Mouse (Mus musculus) layer of hippocampus, postnatal 25 days (tissue): Measurements from ENCODE around the gene Osm. TPM values are rescaled to one million over a fixed set of nuclear protein-coding genes. Genes with fewer than 3 reads are reported as not detected.

Experiments
- DNase-seq, 2 experiments: peaks; one replicate each; pipeline ENCODE4 v3.0.0; 2022; ENCODE audit warnings: mixed read lengths in 2 of 2, low spot score in 1 of 2; ENCODE audit errors: extremely low spot score in 1 of 2
- total RNA-seq, 2 experiments: library from RNA; stranded (reverse); gene quantifications; 2 replicates each; pipeline ENCODE4 v1.2.3; 2021

Osm gene
- total RNA-seq, 2 experiments from 2014 or later: 0.12 TPM; not detected in 1

- no peak for DNase-seq
Observed at GRCm38 (mm10) chr11:4236546-4237067, 387 bp downstream of the Osm start.

- no peak for DNase-seq
Observed at GRCm38 (mm10) chr11:4237389-4237912, 1.2 kb downstream of the Osm start.

- no peak for DNase-seq
Observed at GRCm38 (mm10) chr11:4238167-4238566, 1.9 kb downstream of the Osm start.

GRCm38 (mm10) chr11:4239691-4240090 is 3.5 kb downstream of the Osm start:
- DNase-seq: no peak

GRCm38 (mm10) chr11:4240151-4240550 is 3.9 kb downstream of the Osm start:
- no peak for DNase-seq

- no peak for DNase-seq
Observed at GRCm38 (mm10) chr11:4241180-4241579, 5.0 kb downstream of the Osm start.

GRCm38 (mm10) chr11:4246126-4246525 is 9.9 kb downstream of the Osm start:
- no peak for DNase-seq

- no peak for DNase-seq
Observed at GRCm38 (mm10) chr11:4246623-4247022, 10.4 kb downstream of the Osm start.

GRCm38 (mm10) chr11:4247201-4247959 is 11.2 kb downstream of the Osm start:
- no peak for DNase-seq

GRCm38 (mm10) chr11:4249151-4249550 is 12.9 kb downstream of the Osm start:
- no peak for DNase-seq

GRCm38 (mm10) chr11:4250290-4250689 is 14.1 kb downstream of the Osm start:
- no peak for DNase-seq

GRCm38 (mm10) chr11:4251376-4251775 is 15.2 kb downstream of the Osm start:
- no peak for DNase-seq

- no peak for DNase-seq
Observed at GRCm38 (mm10) chr11:4252886-4253285, 16.7 kb downstream of the Osm start.

GRCm38 (mm10) chr11:4256846-4257607 is 20.8 kb downstream of the Osm start, which contains the start of gene Lif:
Lif (plus strand) TSS chr11:4257557.
- DNase-seq: no peak

GRCm38 (mm10) chr11:4257756-4258155 is 21.5 kb downstream of the Osm start:
- DNase-seq: no peak

GRCm38 (mm10) chr11:4258657-4259082 is 22.4 kb downstream of the Osm start:
- DNase-seq: peak; percentile 89 to 94

GRCm38 (mm10) chr11:4260463-4261187 is 24.4 kb downstream of the Osm start:
- DNase-seq: no peak

GRCm38 (mm10) chr11:4261188-4261494 is 24.9 kb downstream of the Osm start:
- peak in 1 of 2 experiments; percentile 63 for DNase-seq

GRCm38 (mm10) chr11:4261969-4262368 is 25.7 kb downstream of the Osm start:
- no peak for DNase-seq

- no peak for DNase-seq
Observed at GRCm38 (mm10) chr11:4262847-4263246, 26.6 kb downstream of the Osm start.

GRCm38 (mm10) chr11:4263296-4263695 is 27.1 kb downstream of the Osm start:
- DNase-seq: no peak
